Mouse (Mus musculus) midbrain, embryonic 16.5 days (tissue): ENCODE measurements around the gene Wdfy3. TPM values are rescaled to one million over a fixed set of nuclear protein-coding genes. Genes with fewer than 3 reads are reported as not detected.

Source experiments
- ATAC-seq: fragments of 200-750 bp; cut with Nextera tagmentation; 2 replicates; pipeline ENCODE4 v1.8.0; 2017; ENCODE audit warnings: moderate TSS enrichment
- H3K27ac ChIP-seq: fragments of 300-500 bp; sonication (generic); 2 replicates; pipeline ENCODE4 v1.5.1; 2014; ENCODE audit warnings: mild to moderate bottlenecking, low read length, mixed read lengths
- H3K27me3 ChIP-seq: fragments of 300-500 bp; sonication (generic); 2 replicates; pipeline ENCODE4 v1.6.1; 2014; ENCODE audit warnings: low read depth, low read length, mixed read lengths; ENCODE audit not compliant: control insufficient read depth, insufficient read depth
- H3K36me3 ChIP-seq: fragments of 300-500 bp; sonication (generic); 2 replicates; pipeline ENCODE4 v1.6.1; 2014; ENCODE audit warnings: mild to moderate bottlenecking, low read length, moderate library complexity, mixed read lengths; ENCODE audit not compliant: control insufficient read depth, insufficient read depth
- H3K4me1 ChIP-seq: fragments of 300-500 bp; sonication (generic); 2 replicates; pipeline ENCODE4 v1.6.1; 2014; ENCODE audit warnings: mild to moderate bottlenecking, low read length, mixed read lengths; ENCODE audit not compliant: control insufficient read depth, insufficient read depth
- H3K4me2 ChIP-seq: fragments of 300-500 bp; sonication (generic); 2 replicates; pipeline ENCODE4 v1.6.1; 2014; ENCODE audit warnings: mild to moderate bottlenecking, low read length, mixed read lengths
- H3K4me3 ChIP-seq: fragments of 300-500 bp; sonication (generic); 2 replicates; pipeline ENCODE4 v1.5.1; 2014; ENCODE audit warnings: low read depth, mild to moderate bottlenecking, low read length, moderate library complexity, mixed read lengths
- H3K9ac ChIP-seq: fragments of 300-500 bp; sonication (generic); 2 replicates; pipeline ENCODE4 v1.6.1; 2014; ENCODE audit warnings: low read depth, low read length, mixed read lengths
- H3K9me3 ChIP-seq: fragments of 300-500 bp; sonication (generic); replicated peaks from 2 replicates; pipeline ENCODE4 v1.6.1; 2014; ENCODE audit warnings: mild to moderate bottlenecking, low read length, mixed read lengths; ENCODE audit not compliant: control insufficient read depth, poor library complexity, severe bottlenecking
- WGBS: fragments of 180-500 bp; shearing (Covaris S2); extraction: QIAGEN DNeasy Blood & Tissue Kit; methylation state at CpG from one replicate; pipeline ENCODE4 v1.1.7; 2014; 5-methylcytosine and 5-hydroxymethylcytosine counted together
- polyA plus RNA-seq: library from polyadenylated mRNA; unstranded; fragments of >200 nt; fragmentation: Nextera tagmentation; extraction: Ambion mirVana; gene quantifications from 2 replicates; pipeline ENCODE4 v1.2.1, GENCODE M21; 2015

Wdfy3 gene
- polyA plus RNA-seq, 1 experiment from 2014 or later: 27.0 TPM

GRCm38 (mm10) chr5:102090686-102091085 is 21.0 kb upstream of the Wdfy3 start:
- no peaks in the 10 kb centered on the region for H3K36me3 ChIP-seq
- no peak overlapping the region for H3K9ac ChIP-seq
- H3K9me3 ChIP-seq: no peaks in the 10 kb centered on the region
- H3K4me2 ChIP-seq: no peak overlapping the region
- H3K4me1 ChIP-seq: no peaks in the 10 kb centered on the region
- no peak overlapping the region for H3K27ac ChIP-seq
- WGBS: 86% methylated on average over 3 of the region's 3 CpGs
- H3K4me3 ChIP-seq: no peak overlapping the region
- ATAC-seq: no peak
- no peaks in the 10 kb centered on the region for H3K27me3 ChIP-seq

DNA sequence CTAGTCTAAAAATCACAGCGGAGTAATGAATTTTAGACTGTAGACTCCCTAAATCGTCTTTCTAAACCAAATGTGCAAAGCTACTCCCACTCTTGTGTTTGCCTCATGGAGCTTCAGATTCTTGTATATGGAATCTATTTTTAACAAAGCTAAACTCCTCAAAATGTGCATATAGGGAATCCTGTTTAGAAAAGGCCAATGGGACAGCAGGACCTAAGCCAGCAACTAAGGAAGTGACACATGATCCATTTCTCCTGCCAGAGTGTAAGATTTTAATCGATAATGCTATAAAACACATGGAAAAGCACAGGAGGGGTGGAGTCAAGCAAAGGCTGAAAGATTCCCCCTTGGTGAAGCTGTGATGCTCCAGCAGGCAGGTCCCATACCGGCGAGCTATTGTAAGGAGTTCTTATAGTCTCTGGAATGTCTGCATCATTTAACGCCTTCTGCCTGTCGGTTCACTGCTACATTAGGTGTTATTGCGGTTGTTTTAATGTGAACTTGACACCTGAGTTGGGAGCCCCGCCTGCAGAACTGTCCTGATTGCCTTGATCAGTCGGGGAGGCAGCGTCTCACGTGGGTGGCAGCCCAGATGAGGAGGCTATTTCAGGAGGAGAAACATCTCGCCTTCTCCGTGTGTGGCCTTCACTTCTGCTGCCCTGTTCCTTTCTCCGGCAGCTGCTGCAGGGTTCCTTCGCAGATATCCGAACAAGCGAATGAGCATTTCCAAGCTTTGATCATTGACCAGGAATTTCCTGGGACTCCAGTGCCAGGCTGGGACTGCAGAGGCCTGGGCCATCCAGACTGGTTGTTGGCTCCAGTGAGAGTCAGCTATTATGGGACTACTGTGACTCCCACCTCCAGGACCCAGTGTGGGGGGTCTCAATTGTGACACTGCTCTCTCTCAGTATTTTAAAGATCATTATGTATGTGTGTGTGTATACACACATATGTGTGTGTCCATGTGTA is 15.3 kb upstream of the Wdfy3 start:
- Histone ChIP-seq H3K4me1 (no peaks in the 10 kb centered on the region), H3K9ac (no peak overlapping the region), H3K36me3 (no peaks in the 10 kb centered on the region), H3K4me2 (no peak overlapping the region), H3K27ac (no peak overlapping the region), H3K4me3 (no peak overlapping the region), H3K9me3 (no peaks in the 10 kb centered on the region), H3K27me3 (no peaks in the 10 kb centered on the region)
- WGBS: 53% methylated on average over 18 of the region's 18 CpGs
- no peak for ATAC-seq

- Histone ChIP-seq H3K4me1 (peaks cover 20% of the 10 kb centered on the region), H3K27me3 (no peaks in the 10 kb centered on the region), H3K4me3 (no peak overlapping the region), H3K36me3 (no peaks in the 10 kb centered on the region), H3K27ac (no peak overlapping the region), H3K9ac (no peak overlapping the region), H3K9me3 (no peaks in the 10 kb centered on the region), H3K4me2 (no peak overlapping the region)
- ATAC-seq: no peak
- WGBS: 0% methylated on average over 1 of the region's 1 CpGs
These were observed 4.4 kb upstream of the Wdfy3 start for GRCm38 (mm10) chr5:102074086-102074485.

DNA sequence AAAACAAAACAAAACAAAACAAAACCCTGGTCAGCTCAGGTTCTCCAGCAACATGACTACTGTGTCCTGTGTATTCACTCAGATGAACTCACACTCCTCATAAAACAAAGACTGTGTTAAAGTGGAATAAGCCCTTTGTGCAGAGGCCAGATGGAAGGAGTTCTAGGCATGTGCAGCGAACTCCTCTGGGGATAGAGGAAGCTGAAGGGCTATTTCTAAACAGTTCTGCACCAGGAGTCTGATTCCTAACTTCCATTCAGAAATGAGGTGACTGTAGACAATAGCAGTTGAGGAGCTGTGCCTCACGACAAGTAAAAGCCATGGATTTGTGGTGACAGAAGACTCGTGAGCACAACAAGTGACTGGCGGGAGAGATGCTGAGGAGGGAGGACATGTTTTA is 2.3 kb upstream of the Wdfy3 start:
- Histone ChIP-seq H3K4me1 (peaks cover 30% of the 10 kb centered on the region), H3K27ac (peak overlapping the region; percentile 53; the same call in 1 of the 2 replicates), H3K27me3 (no peaks in the 10 kb centered on the region), H3K4me3 (peak overlapping the region; percentile 8), H3K36me3 (no peaks in the 10 kb centered on the region), H3K9ac (peak overlapping the region; percentile 40), H3K9me3 (no peaks in the 10 kb centered on the region), H3K4me2 (peak overlapping the region; percentile 29)
- WGBS: 13% methylated on average over 4 of the region's 4 CpGs
- no peak for ATAC-seq

DNA sequence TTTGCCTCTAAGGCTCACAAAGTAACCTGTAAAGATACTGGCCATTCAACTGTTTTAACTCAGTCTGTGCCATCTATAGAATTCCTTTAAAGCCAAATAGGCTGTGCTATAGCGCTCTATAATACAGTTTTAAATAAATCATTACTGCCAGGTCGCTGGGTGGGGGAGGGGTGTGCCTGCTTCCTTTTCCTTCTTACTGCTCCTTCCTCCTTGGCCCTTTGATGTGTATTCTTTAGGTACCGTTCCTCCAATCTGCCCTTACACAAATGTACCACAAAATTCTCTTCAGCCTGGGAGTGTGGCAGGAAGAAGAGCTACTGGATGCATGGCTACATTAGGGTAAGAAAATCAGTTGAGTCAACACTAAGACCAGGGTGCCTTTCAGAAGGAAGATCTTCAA is 1.5 kb upstream of the Wdfy3 start:
- 28% methylated on average over 3 of the region's 3 CpGs for WGBS
- Histone ChIP-seq H3K27ac (peak overlapping the region; percentile 35), H3K9ac (peak overlapping the region; percentile 22; the same call in 1 of the 2 replicates), H3K36me3 (no peaks in the 10 kb centered on the region), H3K4me1 (peaks cover 37% of the 10 kb centered on the region), H3K9me3 (no peaks in the 10 kb centered on the region), H3K27me3 (no peaks in the 10 kb centered on the region), H3K4me2 (peak overlapping the region; percentile 81), H3K4me3 (peak overlapping the region; percentile 67)
- no peak for ATAC-seq

DNA sequence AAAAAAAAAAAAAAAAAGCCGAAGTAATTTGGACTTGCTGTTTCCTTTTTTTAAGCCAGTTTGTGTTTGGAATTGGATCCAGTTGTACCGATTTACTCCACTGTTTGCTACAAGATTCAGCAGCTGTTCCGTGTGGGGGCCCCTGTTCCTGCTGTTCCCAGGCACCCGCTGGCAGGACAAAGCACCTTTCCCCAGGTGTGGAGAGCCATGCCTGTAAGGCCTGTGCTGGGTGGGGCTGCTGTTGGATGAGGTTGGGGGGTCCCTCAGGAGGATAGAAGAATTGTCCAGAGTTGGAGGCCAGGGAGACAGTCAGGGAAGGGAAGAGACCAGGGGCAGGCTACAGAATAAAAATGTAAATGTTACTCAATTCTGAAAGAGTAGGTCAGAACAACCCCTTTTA is 1.1 kb upstream of the Wdfy3 start:
- peaks cover 37% of the 10 kb centered on the region for H3K4me1 ChIP-seq
- H3K27me3 ChIP-seq: no peaks in the 10 kb centered on the region
- peak overlapping the region; percentile 81 for H3K4me2 ChIP-seq
- H3K9ac ChIP-seq: peak overlapping the region; percentile 56
- no peaks in the 10 kb centered on the region for H3K9me3 ChIP-seq
- peak overlapping the region; percentile 67 for H3K4me3 ChIP-seq
- no peaks in the 10 kb centered on the region for H3K36me3 ChIP-seq
- 37% methylated on average over 4 of the region's 4 CpGs for WGBS
- peak overlapping the region; percentile 68; the same call in 1 of the 2 replicates for H3K27ac ChIP-seq
- no peak for ATAC-seq

DNA sequence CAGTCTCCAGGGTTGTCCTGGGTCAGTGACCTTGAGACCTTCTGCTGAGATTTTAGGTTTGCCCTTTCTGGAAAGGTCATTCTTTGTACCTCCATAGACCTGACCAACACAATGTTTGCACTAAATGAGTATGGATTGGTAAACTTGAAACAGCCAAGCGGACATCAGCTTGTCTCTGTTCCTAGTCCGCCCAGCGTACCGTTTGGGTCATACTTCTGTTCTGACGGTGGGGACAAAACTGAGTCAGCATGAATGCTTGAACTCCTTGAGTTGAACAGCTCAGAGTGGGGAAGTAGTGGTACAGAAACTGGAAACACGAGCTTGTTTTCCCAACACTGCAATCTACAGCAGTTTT is 670 bp upstream of the Wdfy3 start:
- Histone ChIP-seq H3K27ac (peak overlapping the region; percentile 99), H3K27me3 (no peaks in the 10 kb centered on the region), H3K4me3 (peak overlapping the region; percentile 67), H3K36me3 (no peaks in the 10 kb centered on the region), H3K9ac (peak overlapping the region; percentile 98), H3K9me3 (no peaks in the 10 kb centered on the region), H3K4me1 (peaks cover 37% of the 10 kb centered on the region), H3K4me2 (peak overlapping the region; percentile 81)
- ATAC-seq: peak; percentile 21; the same call in 1 of the 2 replicates
- 9% methylated on average over 6 of the region's 6 CpGs for WGBS

GRCm38 (mm10) chr5:102069051-102069766 is 512 bp downstream of the Wdfy3 start:
- H3K4me1 ChIP-seq: peaks cover 37% of the 10 kb centered on the region
- ATAC-seq: peak; percentile 77

GRCm38 (mm10) chr5:102066458-102066857 is 3.3 kb downstream of the Wdfy3 start:
- no peaks in the 10 kb centered on the region for H3K9me3 ChIP-seq
- no peak for ATAC-seq
- H3K4me2 ChIP-seq: no peak overlapping the region
- no peak overlapping the region for H3K27ac ChIP-seq
- H3K27me3 ChIP-seq: no peaks in the 10 kb centered on the region
- WGBS: 97% methylated on average over 6 of the region's 6 CpGs
- no peaks in the 10 kb centered on the region for H3K36me3 ChIP-seq
- H3K4me3 ChIP-seq: no peak overlapping the region
- peaks cover 49% of the 10 kb centered on the region for H3K4me1 ChIP-seq
- H3K9ac ChIP-seq: no peak overlapping the region

More at GRCm38 (mm10) chr5:102069051-102069766, 512 bp downstream of the Wdfy3 start:
- Histone ChIP-seq H3K9ac (peak overlapping the region; percentile 98), H3K4me2 (peak overlapping the region; percentile 68), H3K9me3 (no peaks in the 10 kb centered on the region), H3K27ac (peak overlapping the region; percentile 99), H3K4me3 (peak overlapping the region; percentile 67), H3K36me3 (no peaks in the 10 kb centered on the region), H3K27me3 (no peaks in the 10 kb centered on the region)
- under 1% methylated on average over 48 of the region's 92 CpGs for WGBS
